Mouse (Mus musculus) testis, adult 2 months (tissue): ENCODE measurements around the gene Ptpru. TPM values are rescaled to one million over a fixed set of nuclear protein-coding genes. Genes with fewer than 3 reads are reported as not detected.

Experiments
- H3K27ac ChIP-seq: fragments of 200-500 bp; 2 replicates; pipeline ENCODE4 v1.5.1; 2012; ENCODE audit warnings: low read depth, low read length; ENCODE audit not compliant: control insufficient read depth, insufficient read depth
- H3K27me3 ChIP-seq: fragments of 200-500 bp; 2 replicates; pipeline ENCODE4 v1.6.1; 2012; ENCODE audit warnings: mild to moderate bottlenecking, low read length, moderate library complexity; ENCODE audit not compliant: control insufficient read depth, insufficient read depth
- H3K36me3 ChIP-seq: fragments of 200-500 bp; 2 replicates; pipeline ENCODE4 v1.6.1; 2012; ENCODE audit warnings: mild to moderate bottlenecking, low read length; ENCODE audit not compliant: control insufficient read depth, insufficient read depth
- H3K4me1 ChIP-seq: fragments of 200-500 bp; 2 replicates; pipeline ENCODE4 v1.6.1; 2012; ENCODE audit warnings: low read length; ENCODE audit not compliant: control insufficient read depth, insufficient read depth
- H3K4me3 ChIP-seq: fragments of 200-500 bp; 2 replicates; pipeline ENCODE4 v1.5.1; 2012; ENCODE audit warnings: low read depth, mild to moderate bottlenecking, low read length, moderate library complexity, mixed read lengths; ENCODE audit not compliant: control insufficient read depth
- CTCF ChIP-seq: fragments of 200-500 bp; IDR thresholded peaks from 2 replicates; pipeline ENCODE4 v1.5.1; 2012; ENCODE audit warnings: low read depth, mild to moderate bottlenecking, inconsistent platforms, low read length, moderate library complexity; ENCODE audit not compliant: control insufficient read depth, insufficient read depth, insufficient replicate concordance
- POLR2A ChIP-seq: fragments of 200-500 bp; IDR thresholded peaks from 2 replicates; pipeline ENCODE4 v1.6.1; 2012; ENCODE audit warnings: low read depth, mild to moderate bottlenecking, inconsistent platforms, low read length, moderate library complexity; ENCODE audit not compliant: control insufficient read depth
- polyA plus RNA-seq: library from polyadenylated mRNA; depleted of rRNA; stranded (reverse); fragments of >200 nt; gene quantifications from 2 replicates; pipeline ENCODE4 v1.2.3, GENCODE M21; 2012

Ptpru gene
- polyA plus RNA-seq, 1 experiment = 2.5 TPM

DNA sequence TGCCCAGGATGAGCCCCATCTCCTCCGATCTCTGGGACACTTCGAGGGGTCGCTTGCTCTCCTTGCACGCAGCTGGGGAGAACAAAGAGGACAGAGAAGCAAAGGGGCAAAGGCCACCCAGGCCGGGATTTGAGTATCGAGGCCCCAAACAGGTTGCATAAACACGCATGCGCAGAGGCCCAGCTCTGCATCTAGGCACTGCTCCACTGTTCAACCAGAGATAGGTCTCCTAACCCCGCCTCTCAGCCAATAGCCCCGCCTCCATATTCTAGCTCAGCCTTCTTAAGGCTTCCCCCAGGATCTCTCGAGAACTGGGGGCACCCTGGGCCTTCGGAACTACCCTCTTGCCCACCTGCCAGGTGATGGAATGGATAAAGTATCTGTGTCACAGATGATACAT is 40.2 kb downstream of the Ptpru start:
- no peak overlapping the region for H3K27ac ChIP-seq
- 0 out of 2 replicates have a peak overlapping the region, but pooled peaks have one; percentile 2 for H3K4me3 ChIP-seq
- no peaks in the 10 kb centered on the region for H3K36me3 ChIP-seq
- H3K4me1 ChIP-seq = peaks cover 6% of the 10 kb centered on the region
- TF ChIP-seq CTCF (no peak), POLR2A (no peak)
- no peaks in the 10 kb centered on the region for H3K27me3 ChIP-seq

DNA sequence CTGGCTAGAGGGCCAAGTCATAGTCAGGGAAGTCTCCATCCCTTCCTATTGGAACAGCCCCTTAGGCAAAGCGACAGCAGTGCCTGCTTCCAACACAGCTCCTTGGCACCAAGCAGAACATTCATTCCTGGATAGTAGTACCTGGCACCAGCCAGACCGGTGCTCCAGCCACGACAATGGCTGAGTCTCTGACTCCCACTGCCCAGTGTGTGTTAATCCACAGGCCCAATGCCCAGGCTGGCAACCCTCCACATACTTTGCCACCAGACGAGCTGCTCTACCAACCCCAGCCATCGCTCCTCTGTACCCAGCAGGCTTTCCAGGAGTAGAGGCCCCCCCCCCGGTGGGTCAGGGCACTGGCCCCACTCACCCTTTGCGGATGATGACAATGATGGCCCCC is 40.6 kb downstream of the Ptpru start:
- H3K27ac ChIP-seq = no peak overlapping the region
- peaks cover 6% of the 10 kb centered on the region for H3K4me1 ChIP-seq

DNA sequence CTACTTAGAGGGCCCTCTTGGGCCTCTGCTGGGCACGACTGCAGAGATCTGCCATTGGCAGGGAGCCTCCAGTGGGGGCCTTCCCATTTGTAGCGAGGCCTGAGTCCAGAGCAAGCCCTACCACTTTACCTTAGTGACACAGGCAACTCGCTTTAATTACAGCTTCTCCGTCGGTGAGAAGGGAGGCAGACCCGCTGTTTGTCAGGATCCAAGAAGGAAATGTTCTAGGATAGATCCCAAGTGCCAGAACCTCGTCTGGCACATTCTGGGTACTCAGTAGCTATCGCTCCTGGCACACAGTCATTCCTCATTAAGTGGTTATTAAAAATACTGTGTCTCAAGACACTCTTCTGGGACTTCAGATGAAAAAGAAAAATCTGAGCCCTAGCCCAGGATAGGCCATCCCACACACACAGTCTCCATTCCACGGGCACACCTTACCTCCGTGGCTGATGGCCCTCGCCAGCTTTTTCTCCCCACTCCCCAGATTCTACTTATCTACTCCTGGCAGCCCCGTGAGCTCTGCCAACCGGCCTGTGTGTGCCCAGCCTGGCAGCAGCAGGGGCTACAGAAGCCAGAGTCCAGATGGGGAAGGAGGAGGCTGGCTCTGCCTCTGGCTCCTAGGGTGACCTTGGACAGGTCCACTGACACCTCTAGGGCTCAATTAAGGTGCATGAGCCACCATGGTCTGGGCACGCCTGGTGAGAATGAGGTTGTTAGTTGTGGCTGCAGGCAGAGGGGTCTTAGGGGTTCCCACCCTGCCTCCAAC is 41.6 kb downstream of the Ptpru start:
- H3K27ac ChIP-seq = no peak overlapping the region
- no peaks in the 10 kb centered on the region for H3K36me3 ChIP-seq
- TF ChIP-seq POLR2A = no peak
- no peak for TF ChIP-seq CTCF
- no peak overlapping the region for H3K4me3 ChIP-seq
- H3K27me3 ChIP-seq = no peaks in the 10 kb centered on the region
- peaks cover 6% of the 10 kb centered on the region for H3K4me1 ChIP-seq

More for the DNA sequence above, 40.6 kb downstream of the Ptpru start:
- H3K36me3 ChIP-seq = no peaks in the 10 kb centered on the region
- no peaks in the 10 kb centered on the region for H3K27me3 ChIP-seq
- TF ChIP-seq CTCF = no peak
- no peak for TF ChIP-seq POLR2A
- no peak overlapping the region for H3K4me3 ChIP-seq

DNA sequence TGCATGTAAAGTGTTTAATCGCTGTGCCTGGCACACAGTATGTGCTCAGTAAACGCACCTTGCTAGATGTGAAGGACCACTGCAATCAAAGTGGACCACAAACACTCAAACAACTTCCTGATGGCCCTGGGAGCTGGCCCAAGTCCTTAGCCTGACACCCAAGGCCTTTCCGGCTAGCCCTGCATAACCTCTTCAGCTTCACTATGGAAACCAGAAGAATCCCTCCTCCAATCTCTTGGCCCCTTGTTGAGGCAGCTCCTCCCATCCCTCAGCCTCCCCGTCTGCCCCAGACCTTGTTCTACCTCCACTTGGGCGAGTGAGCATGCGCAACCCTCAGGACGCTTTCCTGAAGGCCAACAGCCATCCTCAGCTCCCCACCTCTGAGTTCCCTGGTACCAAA is 51.3 kb downstream of the Ptpru start:
- Histone ChIP-seq H3K4me1 (no peaks in the 10 kb centered on the region), H3K36me3 (no peaks in the 10 kb centered on the region), H3K27ac (no peak overlapping the region), H3K4me3 (no peak overlapping the region), H3K27me3 (no peaks in the 10 kb centered on the region)
- TF ChIP-seq CTCF (no peak), POLR2A (no peak)

DNA sequence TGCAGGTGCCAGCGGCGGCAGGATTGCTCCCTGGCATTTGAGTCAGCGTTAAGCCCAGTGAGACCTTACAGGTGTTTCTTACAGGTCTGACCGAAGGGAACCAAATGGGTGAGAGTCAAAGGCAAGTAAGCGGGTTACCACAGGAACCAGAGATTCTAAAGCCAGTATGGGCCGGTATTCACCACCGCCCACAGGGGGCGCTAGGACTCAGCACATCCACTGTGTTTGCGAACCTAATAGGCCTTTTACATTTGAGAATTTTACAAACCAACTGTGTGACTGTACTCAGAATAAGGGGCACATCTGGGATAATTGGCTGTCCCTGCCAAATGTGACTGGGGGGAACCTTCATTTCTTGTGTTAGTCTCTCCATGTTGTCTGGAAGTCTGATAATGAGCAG is 54.1 kb downstream of the Ptpru start:
- Histone ChIP-seq H3K36me3 (no peaks in the 10 kb centered on the region), H3K27ac (no peak overlapping the region), H3K4me3 (no peak overlapping the region), H3K4me1 (no peaks in the 10 kb centered on the region), H3K27me3 (no peaks in the 10 kb centered on the region)
- TF ChIP-seq POLR2A (no peak), CTCF (peak; percentile 64; the same call in 1 of the 2 replicates)

DNA sequence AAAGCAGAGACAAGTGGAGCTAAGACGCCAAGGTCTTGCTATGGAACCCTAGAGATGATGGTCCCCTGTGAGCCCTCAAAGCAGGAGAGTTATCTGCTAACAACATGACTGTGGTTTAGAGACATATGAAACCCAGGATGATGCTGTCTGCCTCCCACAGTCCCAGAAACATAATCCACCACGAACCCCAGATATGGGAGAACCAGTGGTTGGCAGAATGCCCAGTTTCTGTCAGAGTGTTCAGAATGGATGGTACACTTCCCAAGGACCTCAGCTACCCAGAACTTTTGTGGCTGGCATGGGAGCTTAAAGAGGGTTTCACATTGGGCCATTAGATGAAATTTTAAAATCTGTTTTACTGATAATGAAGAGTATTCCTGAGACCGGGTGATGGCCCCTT is 57.1 kb downstream of the Ptpru start:
- TF ChIP-seq POLR2A = no peak
- no peak for TF ChIP-seq CTCF
- Histone ChIP-seq H3K4me3 (no peak overlapping the region), H3K36me3 (no peaks in the 10 kb centered on the region), H3K27ac (no peak overlapping the region), H3K27me3 (no peaks in the 10 kb centered on the region), H3K4me1 (no peaks in the 10 kb centered on the region)

DNA sequence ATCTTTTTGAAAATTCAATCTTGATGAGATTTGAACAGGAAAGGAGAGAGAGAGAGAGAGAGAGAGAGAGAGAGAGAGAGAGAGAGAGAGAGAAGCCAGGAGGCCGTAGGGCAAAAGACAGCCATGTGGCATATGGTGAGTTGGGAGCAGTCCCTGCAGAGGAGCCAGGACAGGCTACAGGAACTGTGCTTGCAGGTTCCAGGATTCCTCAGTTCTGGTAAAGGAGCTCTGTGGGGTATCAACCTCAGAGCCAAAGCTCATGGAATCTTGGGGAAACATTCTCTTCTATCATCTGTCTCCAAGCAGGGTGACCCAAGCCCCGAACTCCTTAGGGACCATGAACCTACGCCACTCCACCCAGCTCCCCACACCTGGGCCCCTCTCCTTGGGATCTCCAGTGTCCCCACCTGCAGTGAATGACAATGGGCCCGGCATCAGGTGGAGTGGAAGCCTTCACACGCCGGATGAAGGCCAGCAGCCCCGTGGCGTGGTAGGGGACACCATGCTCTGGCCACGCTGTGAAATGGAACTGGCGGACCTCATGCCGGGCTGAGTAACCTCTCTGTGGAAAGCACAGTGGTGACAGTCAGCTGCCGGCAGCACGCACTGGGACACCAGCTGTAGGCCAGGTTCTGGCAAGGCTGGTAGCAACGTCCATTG is 59.3 kb downstream of the Ptpru start:
- no peak for TF ChIP-seq POLR2A
- no peak for TF ChIP-seq CTCF
- Histone ChIP-seq H3K36me3 (no peaks in the 10 kb centered on the region), H3K27ac (no peak overlapping the region), H3K4me1 (no peaks in the 10 kb centered on the region), H3K4me3 (no peak overlapping the region), H3K27me3 (no peaks in the 10 kb centered on the region)
